Mouse (Mus musculus): ENCODE measurements around the gene Slc38a3. TPM values are rescaled to one million over a fixed set of nuclear protein-coding genes. Genes with fewer than 3 reads are reported as not detected.

Slc38a3 gene
- not detected for polyA plus RNA-seq (2017; shearing (Covaris generic))

- no peak for ATAC-seq
Observed at GRCm38 (mm10) chr9:107669480-107669945, at the start of gene Slc38a3. TSS of gene Slc38a3 (minus strand) at chr9:107669530.

- no peak for ATAC-seq
Observed at GRCm38 (mm10) chr9:107716951-107717350, 47.6 kb upstream of the Slc38a3 start.

- ATAC-seq, result no peak
Observed at GRCm38 (mm10) chr9:107715632-107716031, 46.3 kb upstream of the Slc38a3 start.

- no peak for ATAC-seq
Observed at GRCm38 (mm10) chr9:107714221-107714952, 45.1 kb upstream of the Slc38a3 start.

DNA sequence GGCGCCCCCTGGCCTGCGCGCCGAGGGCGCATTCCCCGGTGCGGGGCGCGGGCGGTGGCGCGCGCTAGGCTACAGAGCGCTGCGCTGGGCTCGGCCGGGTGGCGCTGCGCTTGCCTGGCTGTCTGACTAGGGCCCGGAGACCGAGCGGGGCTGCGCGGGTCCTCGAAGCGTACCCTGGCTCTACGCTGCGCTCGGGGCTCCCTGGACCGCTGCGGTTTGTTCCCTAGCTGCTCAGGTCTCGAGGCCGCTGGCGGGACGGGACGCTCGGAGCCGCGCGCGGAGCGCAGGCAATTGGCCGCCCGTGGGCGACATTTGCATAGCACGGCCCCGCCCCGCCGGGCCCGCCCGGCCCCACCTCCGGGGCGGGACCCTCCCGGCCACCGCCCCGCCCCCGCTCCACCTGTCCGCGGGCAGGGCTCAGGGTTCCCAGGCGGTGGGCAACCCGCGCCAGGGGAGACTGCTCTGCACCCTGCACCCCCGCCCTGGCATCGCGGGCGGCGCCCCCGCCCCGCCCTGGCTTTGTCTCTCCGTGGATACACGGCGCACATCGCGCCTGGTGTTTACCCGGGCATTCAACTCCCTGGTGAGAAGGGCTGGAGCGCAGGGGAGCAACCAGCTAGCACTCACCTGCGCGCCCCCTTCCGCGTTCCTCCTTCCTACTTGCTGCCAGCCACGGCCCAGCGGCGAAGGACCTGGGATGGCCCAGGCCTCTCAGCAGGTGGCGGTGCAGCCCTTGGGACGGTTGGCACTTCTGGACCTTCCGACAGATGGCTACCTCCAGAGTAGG, 40.6 kb upstream of the Slc38a3 start, which contains the start of gene Sema3f:
Gene Sema3f (minus strand): TSS at position 779 of the 787 bp plus-strand sequence.
- peak; percentile 38 for ATAC-seq

DNA sequence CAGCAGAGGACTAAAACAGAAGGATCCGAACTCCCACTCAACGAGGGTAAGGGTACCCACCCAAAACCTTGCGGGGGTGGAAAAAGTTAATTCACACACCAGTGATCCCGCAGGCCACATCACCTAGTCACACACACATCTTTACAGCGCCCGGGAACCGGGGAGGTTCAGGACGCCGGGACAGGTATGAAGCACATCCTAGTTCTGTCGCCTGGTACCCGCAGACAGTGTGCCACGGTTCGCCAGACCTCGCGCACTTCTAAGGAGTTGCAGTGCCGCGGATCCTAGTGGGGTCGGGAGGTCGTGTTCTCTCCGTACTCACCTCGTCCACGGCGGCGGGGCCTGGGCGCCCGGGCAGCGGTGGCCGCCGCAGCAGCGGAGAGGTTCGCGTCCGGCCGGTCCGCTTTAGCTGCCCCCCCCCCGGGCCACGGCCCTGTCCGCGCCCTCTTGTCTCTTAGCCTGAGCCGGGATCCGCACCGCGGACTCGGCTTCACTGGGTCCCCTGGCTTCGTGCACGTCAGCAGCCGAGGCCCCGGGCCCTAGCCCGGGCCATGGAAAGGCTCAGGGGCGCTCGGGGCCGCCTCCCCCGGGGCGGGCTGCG, 39.9 kb upstream of the Slc38a3 start:
- ATAC-seq, result no peak

DNA sequence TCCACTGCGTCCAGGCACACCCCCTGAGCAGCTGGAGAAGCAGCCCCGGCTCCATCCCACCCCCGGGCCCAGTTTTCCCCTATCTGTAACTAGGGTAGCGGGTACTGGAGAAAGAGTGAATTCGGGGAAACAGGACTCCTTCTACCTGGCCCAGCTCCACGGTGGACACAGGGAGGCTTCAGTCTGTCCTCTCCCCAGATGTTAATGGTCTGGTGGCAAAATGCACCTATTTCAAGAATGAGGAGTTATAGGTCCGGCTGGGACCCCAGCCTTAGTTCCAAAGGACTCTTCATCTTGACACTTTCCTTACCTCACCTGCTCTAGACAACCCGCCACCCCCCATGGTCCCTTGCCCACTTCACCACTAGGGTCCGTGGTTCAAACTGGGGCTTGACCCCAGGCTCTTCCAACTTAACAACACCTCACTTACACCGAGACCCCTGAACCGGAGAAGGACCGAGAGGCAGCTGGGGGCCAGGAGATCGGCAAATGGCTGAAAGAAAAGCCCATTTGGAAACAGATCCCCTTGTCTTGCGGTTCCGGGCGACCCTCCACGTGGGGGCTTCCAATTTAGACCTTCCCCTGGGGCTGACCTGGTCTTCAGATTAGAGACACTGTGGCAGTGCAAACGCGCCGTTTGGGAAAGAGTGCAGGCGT, 39.2 kb upstream of the Slc38a3 start:
- ATAC-seq, result no peak

- no peak for ATAC-seq
Observed at GRCm38 (mm10) chr9:107707701-107708438, 38.5 kb upstream of the Slc38a3 start.

DNA sequence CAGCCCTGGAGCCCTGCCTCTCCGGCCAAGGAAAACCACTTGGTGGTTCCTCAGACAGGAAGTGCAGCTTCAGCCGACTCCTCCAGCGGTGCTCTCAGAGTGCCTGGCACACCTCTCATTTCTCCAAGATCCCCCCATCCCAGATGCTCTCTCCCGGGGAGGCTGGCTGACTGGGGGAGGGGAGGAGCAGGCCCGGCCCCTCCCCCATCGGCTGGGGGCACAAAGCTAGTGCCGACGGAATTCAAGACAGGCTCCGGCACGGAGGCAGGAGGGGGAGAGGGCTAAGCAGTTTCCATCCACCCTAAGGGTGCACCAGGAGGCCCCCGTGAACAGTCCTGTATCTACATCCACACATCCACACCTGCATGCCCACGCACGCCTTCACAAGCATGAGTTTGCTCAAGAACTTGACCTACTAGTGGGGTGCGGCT, 37.5 kb upstream of the Slc38a3 start:
- ATAC-seq, result no peak

DNA sequence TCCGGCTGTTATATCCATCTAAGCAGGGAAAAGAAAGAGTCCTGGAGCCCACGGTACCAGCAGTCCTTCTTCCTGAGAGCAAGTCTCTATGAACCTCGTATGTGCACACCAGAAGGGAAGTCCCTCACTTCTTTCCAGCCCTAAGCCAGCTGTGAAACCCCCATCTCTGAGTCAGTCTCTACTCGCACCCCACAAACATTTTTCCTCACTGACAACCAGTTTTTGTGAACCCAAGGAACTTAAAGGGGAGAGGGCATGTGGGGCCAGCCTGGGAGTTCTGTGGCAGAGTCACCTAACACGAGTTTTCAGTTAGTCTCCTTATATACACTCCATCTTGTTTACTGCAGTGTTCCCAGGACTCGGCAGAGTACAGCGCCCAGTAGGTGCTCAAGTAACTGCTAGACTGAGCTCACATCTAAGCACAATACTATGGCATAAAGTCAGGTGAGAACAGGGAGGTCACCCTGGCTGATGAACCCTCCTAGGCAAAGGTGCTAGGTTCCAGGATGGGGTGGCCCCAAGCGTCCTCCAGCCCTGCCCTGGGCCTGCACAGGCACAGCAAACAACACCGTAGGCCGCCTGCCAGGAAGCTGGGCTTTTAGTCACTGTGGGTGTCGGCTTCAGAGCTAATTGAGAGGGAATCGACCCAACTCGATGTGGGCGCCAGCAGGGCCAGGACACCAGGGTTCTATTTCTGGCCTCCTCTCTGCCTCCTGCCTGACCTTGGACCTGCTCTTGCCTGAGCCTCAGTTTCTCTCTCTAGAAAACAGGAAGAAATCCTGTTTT, 34.2 kb upstream of the Slc38a3 start:
- no peak for ATAC-seq

- ATAC-seq, result no peak
Observed at GRCm38 (mm10) chr9:107702606-107703185, 33.4 kb upstream of the Slc38a3 start.

DNA sequence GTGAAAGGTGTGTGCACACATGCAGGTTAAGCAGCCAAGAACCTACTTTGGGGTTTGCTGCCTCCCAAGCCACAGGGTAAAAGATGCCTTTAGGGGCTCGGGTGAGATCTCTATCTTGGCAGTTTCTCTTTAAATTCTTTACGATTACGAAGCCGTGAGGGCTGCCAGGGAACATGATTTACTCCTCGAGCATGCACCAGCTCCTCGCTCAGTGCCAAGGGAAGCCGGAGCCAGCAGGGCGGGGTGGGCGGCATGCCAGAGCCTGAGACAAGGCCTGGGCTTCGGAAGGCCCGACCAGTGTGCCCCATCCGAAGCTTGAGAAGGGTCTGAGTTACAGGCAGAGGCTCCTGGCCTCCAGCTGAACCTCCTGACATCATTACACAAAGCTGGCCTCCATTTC, 32.3 kb upstream of the Slc38a3 start:
- ATAC-seq, result no peak

- no peak for ATAC-seq
Observed at GRCm38 (mm10) chr9:107700114-107700571, 30.8 kb upstream of the Slc38a3 start.

- ATAC-seq, result no peak
Observed at GRCm38 (mm10) chr9:107699376-107699980, 30.1 kb upstream of the Slc38a3 start.

DNA sequence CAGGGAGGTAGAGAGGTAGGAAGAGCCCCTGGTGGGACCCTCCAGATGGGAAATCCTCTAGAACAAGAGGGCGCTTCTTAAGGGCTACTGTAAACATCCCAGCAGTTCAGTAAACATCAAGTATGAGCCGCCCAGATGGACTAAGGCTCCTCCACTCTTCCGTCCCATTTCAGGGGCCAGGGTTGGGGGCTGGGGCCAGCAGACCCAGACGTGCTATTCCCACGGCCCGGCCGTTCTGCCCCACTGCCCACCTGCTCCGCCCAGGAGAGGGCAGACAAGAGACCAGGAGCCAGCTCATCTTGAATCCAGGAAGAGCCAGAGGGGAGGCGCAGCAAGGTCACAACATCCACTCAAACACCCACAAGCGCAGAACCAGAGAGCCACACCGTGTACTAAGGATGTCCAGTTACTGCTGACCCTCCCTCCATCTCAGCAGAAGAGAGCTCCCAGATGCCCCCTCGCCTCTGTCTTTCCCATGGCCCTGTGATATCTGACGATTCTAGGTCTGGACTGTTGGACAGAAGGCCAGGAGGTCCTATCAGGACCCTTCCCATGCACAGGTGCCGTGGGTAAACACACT, 29.4 kb upstream of the Slc38a3 start:
- ATAC-seq, result no peak

- ATAC-seq, result no peak
Observed at GRCm38 (mm10) chr9:107697811-107698521, 28.6 kb upstream of the Slc38a3 start.

DNA sequence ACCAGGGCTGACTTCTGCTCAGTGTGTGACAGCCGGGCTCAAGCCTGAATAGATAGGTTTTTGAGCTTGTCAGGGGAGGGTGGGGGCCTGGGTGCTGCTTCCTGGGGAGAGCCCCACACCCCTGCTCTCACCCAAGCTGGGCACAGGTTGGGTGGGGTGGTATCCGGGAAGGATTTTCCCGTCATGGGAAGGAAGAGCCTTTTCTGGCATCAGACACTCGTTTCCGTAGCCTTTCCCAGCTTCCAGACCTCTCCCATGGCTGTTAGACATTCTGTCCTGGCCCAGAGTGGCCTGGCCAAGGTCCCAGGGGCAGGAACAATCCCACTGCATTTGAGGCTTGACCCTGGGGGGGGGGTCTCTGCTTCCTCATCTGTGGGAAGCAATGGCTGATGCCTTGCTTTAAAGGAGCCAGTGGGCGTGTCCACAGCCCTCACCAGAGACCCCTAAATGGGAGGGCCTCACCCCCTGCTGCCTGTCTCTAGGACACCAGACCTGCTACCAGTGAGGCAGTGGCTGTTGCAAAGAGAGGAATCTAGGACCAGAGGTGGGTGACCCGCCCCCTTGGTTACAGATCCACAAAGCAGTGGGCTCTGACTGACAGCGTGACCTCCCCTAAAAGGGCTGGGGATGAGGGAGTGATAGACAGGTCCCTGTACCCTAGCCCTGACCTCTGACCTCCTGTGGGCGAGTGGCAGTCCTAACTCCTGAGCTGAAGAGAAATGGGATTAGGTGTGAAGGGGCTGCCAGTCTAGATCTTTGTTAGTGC, 27.7 kb upstream of the Slc38a3 start:
- ATAC-seq, result no peak

GRCm38 (mm10) chr9:107696106-107696479, 26.8 kb upstream of the Slc38a3 start:
- ATAC-seq, result no peak

Measured in inflammation-experienced regulatory T-cells, adult 6 months (primary cell).